Mouse (Mus musculus): ENCODE results near the gene Cald1.
A peak's percentile ranks its signal among the peaks of the same experiment; 100 is the strongest.

The Cald1 gene

GRCm38 (mm10) chr6:34719141-34719680 is 120.9 kb downstream of the Cald1 start:
- DNase-seq (ENCODE audit: low read depth), result no peak

GRCm38 (mm10) chr6:34720447-34720846 is 122.1 kb downstream of the Cald1 start:
- DNase-seq (ENCODE audit: low read depth), result no peak

GRCm38 (mm10) chr6:34721740-34722139 is 123.4 kb downstream of the Cald1 start:
- DNase-seq (ENCODE audit: low read depth), result no peak

DNA sequence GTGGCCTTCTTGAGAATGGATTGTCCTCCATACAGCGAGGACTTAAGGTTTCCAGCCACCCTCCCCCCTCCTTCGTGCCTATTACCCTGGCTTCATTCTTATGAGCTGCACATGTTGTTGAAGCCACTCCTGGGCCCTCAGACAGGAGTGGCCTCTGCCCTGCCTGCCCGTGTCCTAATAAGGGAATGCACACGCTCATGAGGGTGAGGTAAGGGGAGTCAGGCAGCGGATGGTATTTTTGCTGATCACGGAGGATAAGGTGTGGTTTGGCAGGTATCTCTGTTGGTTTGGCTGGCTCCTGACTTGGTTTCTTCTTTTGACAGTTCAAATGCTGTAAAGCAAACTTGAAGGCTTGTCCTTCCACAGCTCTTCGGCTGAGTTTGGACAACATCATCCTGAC is 124.4 kb downstream of the Cald1 start:
- DNase-seq (ENCODE audit: low read depth), result no peak

- DNase-seq (ENCODE audit: low read depth), result no peak
Measured at GRCm38 (mm10) chr6:34723250-34723904, 125.1 kb downstream of the Cald1 start.

DNA sequence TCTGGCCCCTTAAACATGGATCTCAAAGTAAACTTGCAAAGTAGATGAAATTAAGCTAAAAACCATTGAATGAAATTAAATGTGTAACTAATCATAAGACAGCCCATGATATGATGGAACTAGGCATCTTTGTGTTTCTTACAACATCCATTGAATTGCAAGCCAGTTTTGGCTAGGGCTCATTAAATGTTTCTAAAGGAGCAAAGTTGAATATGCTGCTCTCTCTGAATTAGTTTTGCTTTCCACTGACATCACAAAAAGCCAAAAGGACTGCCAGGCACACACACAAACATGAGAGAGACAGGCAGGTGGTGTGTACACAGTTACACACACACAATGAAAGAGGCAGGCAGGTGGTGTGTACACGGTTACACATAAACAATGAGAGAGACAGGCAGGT is 127.4 kb downstream of the Cald1 start:
- DNase-seq (ENCODE audit: low read depth), result no peak

DNA sequence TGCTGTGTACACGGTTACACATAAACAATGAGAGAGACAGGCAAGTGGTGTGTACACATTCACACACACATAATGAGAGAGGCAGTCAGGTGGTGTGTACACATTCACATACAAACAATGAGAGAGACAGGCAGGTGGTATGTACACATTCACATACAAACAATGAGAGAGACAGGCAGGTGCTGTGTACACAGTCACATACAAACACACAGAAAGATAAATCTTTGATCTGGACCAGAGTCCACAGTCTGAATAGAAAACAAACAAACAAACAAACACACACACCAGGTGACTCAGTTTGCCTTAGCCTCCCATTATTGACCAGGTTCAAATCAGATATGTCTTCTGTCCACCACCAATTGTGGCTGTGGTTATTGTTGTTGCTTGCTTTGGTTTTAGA is 127.8 kb downstream of the Cald1 start:
- DNase-seq (ENCODE audit: low read depth), result no peak

GRCm38 (mm10) chr6:34727316-34727983 is 129.2 kb downstream of the Cald1 start:
- no peak for DNase-seq (ENCODE audit: low read depth)

- no peak for DNase-seq (ENCODE audit: low read depth)
Measured at GRCm38 (mm10) chr6:34729449-34730151, 131.3 kb downstream of the Cald1 start.

DNA sequence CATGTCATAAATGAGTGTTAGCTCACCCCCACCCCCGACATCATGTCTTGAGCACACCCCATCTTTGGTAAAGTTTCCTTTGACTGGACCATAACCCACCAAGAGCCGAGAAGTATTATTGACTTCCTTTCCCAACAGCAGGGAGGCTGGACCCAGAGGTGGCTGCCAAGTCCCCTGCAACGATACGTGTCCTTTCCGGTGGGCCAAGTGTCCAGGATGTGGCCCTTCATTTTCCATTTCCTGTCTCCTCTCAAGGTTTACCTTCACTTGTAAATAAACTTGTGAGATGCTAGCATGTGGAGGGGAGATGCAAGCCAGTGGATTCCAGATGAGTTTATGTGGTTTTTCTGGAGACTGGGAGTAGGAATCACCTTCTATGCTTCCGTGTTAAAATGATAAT is 132.7 kb downstream of the Cald1 start:
- DNase-seq (ENCODE audit: low read depth), result no peak

DNA sequence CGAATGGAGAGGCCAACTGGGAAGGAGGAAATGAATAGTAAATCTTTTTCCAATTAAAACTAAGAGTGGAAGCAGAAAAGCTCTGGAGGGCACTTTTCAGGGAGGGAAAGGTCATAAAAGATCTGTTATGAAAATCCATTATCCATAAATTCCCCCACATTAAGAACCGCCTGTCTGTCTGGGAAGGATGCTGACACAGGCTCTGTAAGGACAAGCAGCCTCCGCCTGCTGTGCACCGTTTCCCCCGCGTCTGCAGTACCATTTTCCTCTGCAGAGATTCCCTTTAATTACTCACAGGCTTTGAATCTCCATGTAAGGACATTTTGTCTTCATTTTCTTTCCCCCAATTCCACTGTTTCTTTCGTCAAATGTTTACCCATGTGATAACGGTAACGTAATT is 133.2 kb downstream of the Cald1 start:
- DNase-seq (ENCODE audit: low read depth), result no peak

- no peak for DNase-seq (ENCODE audit: low read depth)
Measured at GRCm38 (mm10) chr6:34734940-34735695, 136.8 kb downstream of the Cald1 start.

DNA sequence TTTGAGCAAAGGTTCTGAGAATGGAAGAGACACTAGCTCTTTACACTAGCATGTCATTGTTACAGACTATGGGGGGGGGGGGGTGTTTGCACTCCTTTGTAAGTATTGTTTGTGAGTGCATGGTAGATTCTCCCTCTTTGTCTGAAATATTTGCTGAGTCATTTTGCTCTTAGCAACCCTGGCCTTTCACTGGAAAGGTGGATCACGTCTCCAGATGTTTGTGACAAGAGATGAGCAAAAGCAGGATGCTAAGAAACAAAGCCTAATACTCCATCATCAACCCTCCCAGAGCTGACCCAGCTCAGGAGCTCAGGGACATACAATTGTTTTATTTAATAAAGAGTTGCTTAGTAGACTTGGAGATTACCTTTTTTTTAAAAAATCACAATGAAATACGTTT is 138.6 kb downstream of the Cald1 start:
- DNase-seq (ENCODE audit: low read depth), result no peak

- DNase-seq (ENCODE audit: low read depth), result no peak
Measured at GRCm38 (mm10) chr6:34743946-34744345, 145.6 kb downstream of the Cald1 start.

DNA sequence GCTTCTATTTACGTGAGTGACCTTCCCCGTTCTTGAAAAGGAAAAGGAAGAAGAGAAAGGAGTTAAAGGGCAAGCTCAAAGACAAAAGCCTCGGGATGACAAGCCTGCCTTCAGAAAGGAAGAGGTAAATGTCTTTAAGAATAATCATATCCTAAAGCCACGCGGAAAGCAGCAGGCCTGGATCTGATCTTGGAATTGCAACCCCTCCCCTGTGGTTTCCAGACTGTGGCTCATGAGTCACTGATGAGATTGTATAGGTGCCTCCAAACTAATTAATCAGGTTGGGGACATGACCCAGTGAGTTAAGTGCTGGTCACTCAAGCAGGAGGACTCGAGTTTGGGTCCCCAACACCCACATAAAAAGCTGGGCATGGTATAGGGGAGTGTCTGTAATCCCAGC is 149.5 kb downstream of the Cald1 start:
- no peak for DNase-seq (ENCODE audit: low read depth)

DNA sequence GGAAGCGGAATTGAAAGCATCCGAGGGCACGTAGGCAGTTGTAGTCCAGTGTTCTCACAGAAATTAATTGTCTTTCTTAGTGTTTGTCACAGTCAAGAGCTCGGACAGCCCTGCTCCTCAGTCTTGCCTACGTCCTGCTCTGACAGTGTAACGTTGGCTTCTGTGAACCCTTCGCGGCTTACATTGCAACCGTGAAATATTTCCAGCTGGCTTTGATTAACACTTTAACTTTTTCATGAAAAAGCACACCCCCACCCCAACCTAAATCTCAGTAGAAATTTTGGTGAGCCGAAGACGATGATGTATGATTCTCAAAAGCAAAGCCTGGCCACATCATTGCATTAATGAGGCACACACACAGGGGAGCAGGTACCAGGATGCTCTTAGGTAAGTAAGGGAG is 150.3 kb downstream of the Cald1 start:
- no peak for DNase-seq (ENCODE audit: low read depth)

DNA sequence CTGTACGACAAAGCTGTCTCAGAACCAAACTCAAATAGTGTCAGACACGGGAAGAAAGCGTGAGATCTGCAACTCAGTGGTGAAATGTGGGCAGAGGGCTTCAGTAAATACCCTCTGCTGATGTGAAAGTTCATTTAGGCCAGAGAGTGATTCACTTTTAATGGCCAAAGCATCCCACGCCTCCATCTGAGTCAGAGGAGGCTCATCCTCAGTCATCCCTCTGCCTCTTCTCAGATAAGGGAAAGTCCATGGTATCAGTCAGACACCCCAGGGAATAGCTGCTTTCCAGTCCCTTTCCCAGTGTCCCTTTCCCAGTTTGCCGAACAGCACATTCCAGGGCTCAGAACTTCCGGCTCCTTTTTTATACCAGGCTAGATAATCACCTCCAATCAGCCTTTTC is 151.2 kb downstream of the Cald1 start:
- DNase-seq (ENCODE audit: low read depth), result no peak

- no peak for DNase-seq (ENCODE audit: low read depth)
Measured at GRCm38 (mm10) chr6:34750487-34751120, 152.3 kb downstream of the Cald1 start.

DNA sequence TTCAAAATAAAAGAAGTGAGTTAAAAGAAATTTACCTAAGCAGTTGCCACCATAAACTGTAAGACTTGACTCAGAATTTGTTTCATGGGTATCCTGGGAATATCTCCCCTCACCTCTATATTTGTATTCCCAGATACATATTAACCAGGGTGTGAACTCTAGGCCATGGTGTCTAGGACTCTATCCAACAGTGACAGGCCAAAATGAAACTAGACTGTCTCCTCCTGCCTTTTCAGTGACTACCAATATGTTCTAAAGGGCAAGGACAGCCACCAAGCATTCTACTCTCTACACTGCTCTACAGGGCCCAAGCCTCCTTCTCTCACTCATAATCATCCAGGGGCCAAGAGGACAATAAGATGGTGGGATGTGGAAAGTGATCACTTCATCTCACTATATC is 153.3 kb downstream of the Cald1 start:
- no peak for DNase-seq (ENCODE audit: low read depth)

- DNase-seq (ENCODE audit: low read depth), result peak; percentile 45
Measured at GRCm38 (mm10) chr6:34754448-34754847, 156.1 kb downstream of the Cald1 start.

GRCm38 (mm10) chr6:34758340-34758739 is 160.0 kb downstream of the Cald1 start:
- DNase-seq (ENCODE audit: low read depth), result no peak

GRCm38 (mm10) chr6:34760023-34760422 is 161.7 kb downstream of the Cald1 start:
- DNase-seq (ENCODE audit: low read depth), result peak; percentile 60

Measured in naive thymus-derived CD4-positive, alpha-beta T cell, adult 2 months (primary cell).